12 mouse cellular contexts compared by ENCODE assay signal in the genomic region with DNA sequence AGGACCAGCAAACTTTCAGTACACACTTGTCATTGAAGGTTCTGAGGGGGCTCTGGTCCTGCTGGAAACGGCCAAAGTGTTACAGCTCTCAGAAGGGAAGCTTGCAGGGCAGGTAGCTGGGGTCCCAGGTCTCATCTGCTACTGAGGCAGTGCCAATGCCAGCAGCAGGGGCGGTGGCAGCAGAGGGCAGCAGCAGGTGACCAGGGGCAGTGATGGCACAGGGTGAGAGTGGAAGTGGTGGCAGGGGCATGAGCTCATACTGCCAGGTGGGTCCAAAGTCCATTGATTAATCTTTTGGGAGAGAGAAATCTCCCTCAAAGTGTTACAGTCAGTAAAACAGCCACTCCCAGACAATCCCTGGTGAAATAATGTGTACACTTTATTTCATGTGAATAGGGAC.
"Had no signal": no experiment of that assay in that cellular context is flagged by ENCODE, and none has a peak within 500 bp of the region (broad histone marks: within the 10 kb centered on the region; RNA-seq: fewer than 3 reads in every experiment).

No protein-coding gene starts in this region.

- H3K9me3 ChIP-seq: limb, embryonic 15.5 days; liver, embryonic 13.5 days; neural tube, embryonic 15.5 days had no signal

- DNase-seq: kidney, postnatal 14 days; liver, embryonic 13.5 days; lung, adult 18-20 months; midbrain, embryonic 14.5 days; right cerebral cortex, adult 18-20 months; right cerebral cortex, postnatal 25 days; thymus, postnatal 4 days had no signal

- H3K27ac ChIP-seq: left cerebral cortex, adult 2 months; limb, embryonic 15.5 days; liver, embryonic 13.5 days; midbrain, embryonic 10.5 days had no signal

- H3K36me3 ChIP-seq: limb, embryonic 15.5 days; liver, embryonic 13.5 days; midbrain, embryonic 10.5 days had no signal

- H3K4me1 ChIP-seq: liver, embryonic 13.5 days had no signal

- H3K27me3 ChIP-seq: liver, embryonic 13.5 days; neural tube, embryonic 15.5 days had no signal

- H3K4me3 ChIP-seq: left cerebral cortex, adult 2 months; limb, embryonic 15.5 days; liver, embryonic 13.5 days; midbrain, embryonic 10.5 days; myocyte; neural tube, embryonic 15.5 days had no signal

- H3K4me2 ChIP-seq: limb, embryonic 15.5 days; liver, embryonic 13.5 days; neural tube, embryonic 15.5 days had no signal

- H3K9ac ChIP-seq: limb, embryonic 15.5 days; liver, embryonic 13.5 days; neural tube, embryonic 15.5 days had no signal
